Mouse (Mus musculus): Measurements from ENCODE around the gene Slc35e3. TPM values are rescaled to one million over a fixed set of nuclear protein-coding genes. Genes with fewer than 3 reads are reported as not detected.

Slc35e3 gene
- total and polyA plus RNA-seq, 3 experiments: 2.2 to 9.7 (median 5.0) TPM

GRCm38 (mm10) chr10:117705806-117706205 lies 40.4 kb downstream of the Slc35e3 start:
- Histone ChIP-seq H3K27me3 (replicated peaks) (no peaks in the 10 kb centered on the region), H3K36me3 (replicated peaks in 1 of 2; ENCODE audit: control insufficient read depth in 1 of 2, insufficient read depth in 1 of 2, low read length in 1 of 2) (peaks cover 52 to 69% of the 10 kb centered on the region in 2 experiments)
- dilution Hi-C loops (cut with MboI; ENCODE audit: extremely low pct_ligation_motif_present, extremely low pct_unique_long_range_greater_than_20kb, low sequenced_read_pairs): no loop called here

GRCm38 (mm10) chr10:117704964-117705335 lies 41.2 kb downstream of the Slc35e3 start:
- Histone ChIP-seq H3K27ac (ENCODE audit: insufficient read depth, low read depth) (no peak overlapping the region), H3K27me3 (replicated peaks) (no peaks in the 10 kb centered on the region), H3K79me2 (replicated peaks; ENCODE audit: control insufficient read depth, extremely low read depth, insufficient read depth, poor library complexity, severe bottlenecking) (peaks cover 88% of the 10 kb centered on the region), H3K36me3 (replicated peaks in 1 of 2; ENCODE audit: control insufficient read depth in 1 of 2, insufficient read depth in 1 of 2, low read length in 1 of 2) (peaks cover 59 to 77% of the 10 kb centered on the region in 2 experiments), H3K9me3 (replicated peaks; ENCODE audit: low read length) (no peaks in the 10 kb centered on the region), H3K4me2 (ENCODE audit: insufficient read depth, low read depth, poor library complexity, severe bottlenecking) (no peak overlapping the region; the same call in 1 of the 2 replicates), H3K9ac (ENCODE audit: insufficient read depth, low read depth) (no peak overlapping the region), H3K4me1 (ENCODE audit: control insufficient read depth in 1 of 2, insufficient read depth in 2 of 2) (peaks cover 7 to 18% of the 10 kb centered on the region in 2 experiments), H3K4me3 (replicated peaks in 1 of 3; ENCODE audit: low read depth in 2 of 3, low read length in 2 of 3, poor library complexity in 1 of 3) (peak overlapping the region in 1 of 3 experiments; percentile 33)
- dilution Hi-C loops (cut with MboI; ENCODE audit: extremely low pct_ligation_motif_present, extremely low pct_unique_long_range_greater_than_20kb, low sequenced_read_pairs): no loop called here
- TF ChIP-seq CHD2 (IDR thresholded peaks at IDR 0.05; ENCODE audit: low read length) (no peak), SIN3A (IDR thresholded peaks at IDR 0.05; ENCODE audit: low read length) (no peak), BHLHE40 (IDR thresholded peaks at IDR 0.05; ENCODE audit: low read depth, low read length) (no peak), POLR2AphosphoS2 (IDR thresholded peaks at IDR 0.05; ENCODE audit: low read depth, low read length) (no peak), POLR2A (IDR thresholded peaks at IDR 0.05; ENCODE audit: low read depth, low read length) (no peak), NRF1 (IDR thresholded peaks at IDR 0.05; ENCODE audit: low read depth, low read length) (no peak), CHD1 (IDR thresholded peaks at IDR 0.05; ENCODE audit: low read depth, low read length) (no peak), MAX (IDR thresholded peaks at IDR 0.05; ENCODE audit: low read length) (no peak), CTCF (conservative IDR thresholded peaks at IDR 0.05 in 1 of 2, IDR thresholded peaks at IDR 0.05 in 1 of 2; ENCODE audit: low read depth in 2 of 2, low read length in 2 of 2) (no peak), HCFC1 (IDR thresholded peaks at IDR 0.05; ENCODE audit: low read depth, low read length) (no peak), TBP (conservative IDR thresholded peaks at IDR 0.05; ENCODE audit: low read depth, low read length) (no peak), ZMIZ1 (IDR thresholded peaks at IDR 0.05; ENCODE audit: low read depth, low read length) (no peak)
- in situ Hi-C loops (cut with MboI; ENCODE audit: low pct_ligation_motif_present, low pct_unique_long_range_greater_than_20kb, low sequenced_read_pairs): no loop called here
- no peak for DNase-seq (ENCODE audit: extremely low read depth)

More at GRCm38 (mm10) chr10:117705806-117706205, 40.4 kb downstream of the Slc35e3 start:
- Histone ChIP-seq H3K79me2 (replicated peaks; ENCODE audit: control insufficient read depth, extremely low read depth, insufficient read depth, poor library complexity, severe bottlenecking) (peaks cover 79% of the 10 kb centered on the region), H3K4me2 (ENCODE audit: insufficient read depth, low read depth, poor library complexity, severe bottlenecking) (peak overlapping the region; percentile 17; the same call in 1 of the 2 replicates), H3K4me3 (replicated peaks in 1 of 3; ENCODE audit: low read depth in 2 of 3, low read length in 2 of 3, poor library complexity in 1 of 3) (peak overlapping the region in 1 of 3 experiments; percentile 33), H3K4me1 (ENCODE audit: control insufficient read depth in 1 of 2, insufficient read depth in 2 of 2) (peaks cover 7 to 18% of the 10 kb centered on the region in 2 experiments), H3K9ac (ENCODE audit: insufficient read depth, low read depth) (no peak overlapping the region; the same call in 1 of the 2 replicates), H3K27ac (ENCODE audit: insufficient read depth, low read depth) (no peak overlapping the region), H3K9me3 (replicated peaks; ENCODE audit: low read length) (no peaks in the 10 kb centered on the region)
- in situ Hi-C loops (cut with MboI; ENCODE audit: low pct_ligation_motif_present, low pct_unique_long_range_greater_than_20kb, low sequenced_read_pairs): no loop called here
- no peak for TF ChIP-seq ZC3H11A (IDR thresholded peaks at IDR 0.05; ENCODE audit: low read depth, low read length)
- no peak for TF ChIP-seq MAX (IDR thresholded peaks at IDR 0.05; ENCODE audit: low read length)
- no peak for TF ChIP-seq HCFC1 (IDR thresholded peaks at IDR 0.05; ENCODE audit: low read depth, low read length)
- TF ChIP-seq TBP (conservative IDR thresholded peaks at IDR 0.05; ENCODE audit: low read depth, low read length): no peak
- TF ChIP-seq BHLHE40 (IDR thresholded peaks at IDR 0.05; ENCODE audit: low read depth, low read length): no peak
- no peak for TF ChIP-seq SMC3 (IDR thresholded peaks at IDR 0.05; ENCODE audit: low read depth, low read length)
- no peak for TF ChIP-seq ZMIZ1 (IDR thresholded peaks at IDR 0.05; ENCODE audit: low read depth, low read length)
- DNase-seq (ENCODE audit: extremely low read depth): no peak

Data from CH12.LX (cell line).